Mouse (Mus musculus): ENCODE measurements around the gene Mdfi.

The Mdfi gene

GRCm38 (mm10) chr17:47802806-47803205, 31.7 kb downstream of the Mdfi start:
- no peak for DNase-seq (ENCODE audit: low read depth, low spot score)

- DNase-seq (ENCODE audit: low read depth, low spot score), result no peak
Measured at GRCm38 (mm10) chr17:47797383-47797782, 37.1 kb downstream of the Mdfi start.

DNA sequence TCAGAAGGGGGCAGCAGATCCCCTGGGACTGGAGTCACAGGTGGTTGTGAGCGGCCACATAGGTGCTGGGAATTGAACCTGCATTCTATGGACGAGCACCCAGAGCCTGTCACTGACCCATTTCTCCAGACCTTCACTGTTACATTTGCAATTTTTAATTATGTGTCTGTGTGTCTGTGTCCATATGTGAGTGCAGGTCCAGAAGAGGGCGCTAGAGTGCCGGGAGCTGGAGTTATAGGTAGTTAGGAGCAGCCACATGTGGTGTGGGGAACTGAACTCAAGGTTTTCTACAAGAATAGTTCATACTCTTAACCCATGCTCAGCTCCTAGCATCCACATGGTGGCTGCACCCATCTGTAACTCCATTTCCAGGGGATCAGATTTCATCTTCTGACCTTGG, 37.5 kb downstream of the Mdfi start:
- DNase-seq (ENCODE audit: low read depth, low spot score), result no peak

GRCm38 (mm10) chr17:47796156-47796816, 38.2 kb downstream of the Mdfi start:
- no peak for DNase-seq (ENCODE audit: low read depth, low spot score)

GRCm38 (mm10) chr17:47795446-47795845, 39.0 kb downstream of the Mdfi start:
- DNase-seq (ENCODE audit: low read depth, low spot score), result no peak

DNA sequence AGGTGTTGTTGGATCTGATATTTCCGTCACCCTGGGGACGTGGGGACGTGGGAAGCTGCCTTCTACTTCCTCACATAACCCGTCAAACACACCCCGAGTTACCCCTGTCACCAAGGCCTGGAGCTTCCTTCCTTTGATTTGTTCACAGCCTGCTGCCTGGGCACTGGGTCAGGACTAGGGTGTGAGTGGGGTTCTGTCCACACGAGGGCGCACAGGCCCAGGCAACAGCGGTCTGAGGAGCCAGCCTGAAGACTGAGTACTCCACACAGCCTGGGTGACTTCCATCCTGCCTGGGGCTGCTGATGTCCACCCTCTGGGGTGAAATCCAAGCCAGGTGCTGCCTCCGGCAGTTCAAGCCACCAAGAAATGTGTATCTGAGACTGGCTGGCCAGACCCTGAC, 41.1 kb downstream of the Mdfi start:
- no peak for DNase-seq (ENCODE audit: low read depth, low spot score)

DNA sequence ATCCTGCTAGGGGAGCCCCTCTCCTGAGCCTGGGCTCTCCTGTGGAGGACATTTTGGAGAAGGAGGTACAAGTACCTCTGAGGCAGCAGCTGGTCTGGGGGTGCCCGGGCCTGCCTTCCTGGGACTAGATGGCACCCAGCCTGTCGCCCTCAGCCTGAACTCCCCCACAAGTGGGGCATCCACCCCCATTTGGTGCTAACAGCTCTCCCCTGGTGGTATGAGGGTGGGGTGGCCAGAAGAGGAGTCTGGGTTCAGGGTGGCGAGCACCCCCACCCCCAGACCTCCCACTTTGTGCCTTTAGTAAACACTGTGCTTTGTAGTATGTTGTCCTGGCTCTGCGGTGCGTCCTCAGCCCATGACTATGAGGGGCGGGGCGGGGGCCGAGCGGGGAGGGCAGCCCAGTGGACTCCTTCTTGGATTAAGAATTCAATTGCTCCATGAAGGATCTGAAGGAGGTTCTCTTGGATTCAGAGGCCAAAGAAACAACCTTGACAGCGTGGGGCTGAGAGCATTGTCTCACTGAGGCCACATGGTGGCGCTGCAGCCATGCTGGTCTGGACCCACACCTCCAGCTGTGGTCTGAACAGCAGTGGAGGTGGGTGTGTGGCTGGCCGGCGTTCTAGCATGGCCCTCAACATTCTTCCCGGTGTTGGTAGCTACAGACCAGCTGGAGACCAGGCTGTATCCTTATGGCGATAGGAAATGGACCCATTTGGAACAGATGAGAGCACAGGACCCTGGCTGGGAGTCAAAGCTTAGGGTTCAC, 42.2 kb downstream of the Mdfi start:
- peak; percentile 24 for DNase-seq (ENCODE audit: low read depth, low spot score)

- no peak for DNase-seq (ENCODE audit: low read depth, low spot score)
Measured at GRCm38 (mm10) chr17:47788996-47789395, 45.5 kb downstream of the Mdfi start.

DNA sequence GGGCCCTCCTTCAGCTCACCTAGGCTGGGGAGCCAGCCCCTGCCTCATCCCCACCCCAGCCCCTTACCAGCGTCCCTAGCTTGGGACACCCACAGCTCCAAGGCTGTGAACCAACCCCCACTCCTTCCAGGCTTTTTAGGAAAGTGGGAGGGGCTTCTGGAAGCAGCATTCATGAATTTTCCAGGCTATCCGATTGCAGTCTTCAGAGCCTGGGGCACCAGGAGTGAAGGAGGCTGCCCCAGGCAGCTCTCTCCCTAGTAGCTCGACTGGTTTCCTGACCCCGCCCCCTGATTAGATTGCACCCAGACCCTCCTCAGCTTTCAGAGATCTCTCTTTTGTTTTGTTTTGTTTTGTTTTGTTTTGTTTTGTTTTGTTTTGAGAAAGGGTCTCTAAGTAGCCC, 46.2 kb downstream of the Mdfi start:
- DNase-seq (ENCODE audit: low read depth, low spot score), result no peak

GRCm38 (mm10) chr17:47787632-47788031, 46.9 kb downstream of the Mdfi start:
- DNase-seq (ENCODE audit: low read depth, low spot score), result no peak

DNA sequence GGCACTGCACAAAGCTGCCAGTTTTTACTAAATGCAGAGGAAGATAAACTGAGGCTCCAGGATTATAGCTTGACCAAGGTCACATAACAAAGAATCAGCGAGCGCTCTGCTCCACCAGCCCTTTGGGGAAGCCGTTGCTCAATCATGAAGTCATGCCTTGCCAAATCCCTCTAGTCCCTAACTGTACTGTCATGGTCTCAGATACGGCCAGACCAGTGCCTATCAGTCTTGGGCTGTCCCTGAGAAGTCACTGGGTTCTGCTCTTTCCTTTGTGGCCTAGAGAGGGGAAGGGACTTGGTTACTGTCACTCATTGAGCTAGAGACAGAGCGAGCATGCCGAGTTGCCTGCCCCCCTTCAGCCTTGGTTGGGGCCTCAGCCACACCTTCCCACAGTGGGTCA, 50.1 kb downstream of the Mdfi start:
- DNase-seq (ENCODE audit: low read depth, low spot score), result no peak

- DNase-seq (ENCODE audit: low read depth, low spot score), result no peak
Measured at GRCm38 (mm10) chr17:47783445-47784223, 50.9 kb downstream of the Mdfi start.

DNA sequence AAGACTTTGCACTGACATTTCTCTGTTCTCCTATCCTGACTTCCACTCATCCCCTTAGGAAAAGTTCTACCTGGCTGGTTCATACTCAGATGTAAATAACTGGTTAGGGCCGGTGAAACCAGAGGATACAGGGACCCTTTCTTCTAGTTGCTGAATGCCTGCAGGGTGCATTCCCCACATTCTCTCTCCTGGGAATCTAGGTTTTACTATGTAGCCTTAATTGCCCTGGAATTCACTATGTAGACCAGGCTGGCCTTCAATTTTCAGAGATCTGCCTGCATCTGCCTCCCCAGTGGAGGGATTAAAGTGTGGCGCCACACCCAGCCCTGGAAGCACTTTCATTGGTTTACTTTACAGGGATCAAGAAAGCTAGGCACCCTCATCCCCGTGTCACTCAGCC, 52.0 kb downstream of the Mdfi start:
- DNase-seq (ENCODE audit: low read depth, low spot score), result no peak

DNA sequence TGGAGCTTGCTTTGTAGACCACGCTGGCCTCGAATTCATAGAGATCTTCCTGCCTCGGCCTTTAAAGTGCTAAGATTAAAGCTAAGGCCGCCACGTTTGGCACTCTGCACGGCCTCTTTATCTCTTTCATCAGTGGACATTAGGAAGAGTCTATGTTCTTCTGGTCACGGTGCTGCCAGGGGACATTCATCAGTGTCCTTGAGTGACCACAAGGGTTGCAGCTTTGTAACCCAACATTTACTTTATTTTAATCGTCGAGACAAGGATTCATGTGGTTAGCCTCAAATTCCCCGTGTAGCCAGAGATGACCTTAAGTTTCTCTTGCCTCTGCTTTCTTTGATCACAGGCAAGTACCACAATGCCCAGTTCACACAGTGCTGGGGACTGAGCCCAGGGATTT, 54.0 kb downstream of the Mdfi start:
- no peak for DNase-seq (ENCODE audit: low read depth, low spot score)

DNA sequence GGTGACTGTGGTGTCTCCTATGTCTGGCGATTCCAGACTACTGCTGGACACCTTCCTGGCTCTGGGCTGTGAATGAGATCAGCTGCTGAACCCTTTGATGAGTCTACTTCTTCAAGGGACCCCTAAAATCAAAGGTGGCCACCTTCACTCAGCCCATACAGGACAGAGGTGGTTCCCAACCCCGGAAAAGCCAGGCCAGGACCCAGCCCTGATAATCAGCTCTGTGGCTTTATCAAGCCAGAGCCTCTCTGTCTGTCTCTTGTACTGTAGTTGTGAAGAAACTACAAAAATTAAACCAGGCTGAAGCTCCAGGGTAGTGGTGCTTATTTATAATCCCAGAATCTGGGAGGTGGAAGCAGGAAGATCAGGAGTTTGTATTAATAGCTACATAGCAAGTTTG, 57.4 kb downstream of the Mdfi start:
- no peak for DNase-seq (ENCODE audit: low read depth, low spot score)

- no peak for DNase-seq (ENCODE audit: low read depth, low spot score)
Measured at GRCm38 (mm10) chr17:47773604-47774003, 60.9 kb downstream of the Mdfi start.

- no peak for DNase-seq (ENCODE audit: low read depth, low spot score)
Measured at GRCm38 (mm10) chr17:47769389-47770299, 64.8 kb downstream of the Mdfi start.

DNA sequence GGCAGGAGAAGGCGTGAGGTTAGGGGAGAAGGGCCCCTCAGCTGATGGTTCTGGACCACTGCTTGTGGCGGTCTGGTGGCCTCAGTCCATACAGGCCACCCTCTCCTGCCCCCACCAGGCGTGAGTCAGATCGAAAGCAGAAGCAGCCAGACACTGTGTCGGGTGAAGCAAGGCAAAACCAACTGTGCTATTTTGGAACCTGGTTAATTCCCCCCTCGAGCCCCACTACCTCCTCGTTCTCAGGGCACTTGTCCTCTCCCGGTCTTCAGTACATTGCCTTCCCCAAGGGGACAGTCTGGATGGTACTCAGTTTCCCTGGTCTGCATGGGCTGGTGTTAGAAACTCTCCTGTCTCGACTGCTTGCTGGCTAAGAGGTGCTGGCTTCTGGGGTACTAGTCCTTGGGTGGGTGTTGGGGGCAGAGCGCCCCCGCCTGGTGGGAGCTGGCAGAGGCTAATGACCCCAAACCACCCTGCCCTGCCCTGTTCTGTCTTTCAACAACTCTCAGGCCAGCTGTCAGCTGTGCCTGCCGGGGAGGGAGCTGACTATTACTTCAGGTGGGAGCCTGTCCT, 65.7 kb downstream of the Mdfi start:
- no peak for DNase-seq (ENCODE audit: low read depth, low spot score)

DNA sequence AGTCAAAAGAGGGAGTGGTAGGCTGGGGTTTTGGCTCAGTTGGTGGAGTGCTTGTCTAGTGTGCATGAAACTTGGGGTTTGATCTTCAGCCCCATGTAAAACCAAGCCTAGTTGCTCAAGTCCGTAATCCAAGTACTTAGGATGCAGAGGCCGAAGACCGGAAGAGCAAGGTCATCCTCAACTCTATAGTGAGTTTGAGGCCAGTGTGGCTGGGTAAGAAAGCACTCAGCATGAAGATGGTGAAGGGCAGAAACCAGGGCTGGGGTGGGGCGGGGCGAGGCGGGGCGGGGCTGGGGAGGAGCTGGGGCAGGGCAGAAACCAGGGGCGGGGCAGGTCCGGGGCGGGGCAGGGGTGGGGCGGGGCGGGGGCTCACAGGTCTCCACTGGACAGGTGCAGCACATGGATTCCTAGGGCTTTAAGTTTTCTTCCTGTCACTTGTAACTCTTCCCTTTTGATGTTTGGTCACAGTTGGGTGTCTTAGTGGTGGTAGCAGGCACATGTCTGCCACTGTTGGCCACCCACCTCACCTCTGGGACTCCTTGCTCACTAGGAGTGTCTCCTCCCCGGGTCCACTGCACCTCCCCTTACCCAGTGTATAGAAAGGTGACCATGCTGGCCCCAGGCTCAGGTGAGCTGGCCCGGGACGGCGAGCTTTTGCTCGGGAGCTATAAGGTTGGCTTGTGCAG, 66.9 kb downstream of the Mdfi start:
- no peak for DNase-seq (ENCODE audit: low read depth, low spot score)

DNA sequence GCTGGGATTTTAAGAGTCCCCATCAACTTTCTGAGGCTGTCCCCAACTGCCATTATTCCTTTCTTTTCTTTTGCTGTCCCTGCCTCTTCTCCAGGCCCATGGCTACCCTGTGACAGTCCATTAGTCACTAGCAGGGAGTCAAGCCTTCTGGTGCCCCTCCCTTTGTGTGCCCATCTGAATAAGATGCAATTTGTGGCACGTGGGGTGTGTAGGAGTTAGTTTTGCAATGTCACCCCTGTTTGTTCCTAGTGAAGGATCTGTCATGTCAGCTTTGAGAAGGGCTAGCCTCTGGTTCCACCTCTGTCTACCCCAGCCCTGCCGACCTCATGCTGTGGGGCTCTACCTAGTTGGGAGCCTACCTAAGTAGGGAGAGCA, 67.4 kb downstream of the Mdfi start:
- no peak for DNase-seq (ENCODE audit: low read depth, low spot score)
